Mouse (Mus musculus): Measurements from ENCODE around the gene C2cd5.
"Not testable (repeated sequence)": the region's sequence is repeated elsewhere in the genome, so short reads cannot be mapped to it uniquely, and the experiment has no call there.

C2cd5 gene

GRCm38 (mm10) chr6:143008865-143009264, 91.1 kb downstream of the C2cd5 start:
- no peak for DNase-seq

DNA sequence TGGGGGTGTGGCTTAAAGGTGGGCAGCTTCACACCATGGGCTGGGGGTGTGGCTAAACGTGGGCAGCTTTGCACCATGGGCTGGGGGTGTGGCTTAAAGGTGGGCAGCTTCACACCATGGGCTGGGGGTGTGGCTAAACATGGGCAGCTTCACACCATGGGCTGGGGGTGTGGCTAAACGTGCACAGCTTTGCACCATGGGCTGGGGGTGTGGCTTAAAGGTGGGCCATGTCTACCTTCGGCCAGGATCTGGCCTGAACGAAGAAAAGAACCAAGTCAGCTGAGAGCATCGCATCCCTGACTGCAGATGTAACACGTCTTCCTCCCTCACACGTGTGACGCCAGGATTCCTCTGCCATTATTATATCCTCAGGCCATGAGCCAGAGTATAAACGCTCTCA, 94.7 kb downstream of the C2cd5 start:
- not testable (repeated sequence) for DNase-seq

DNA sequence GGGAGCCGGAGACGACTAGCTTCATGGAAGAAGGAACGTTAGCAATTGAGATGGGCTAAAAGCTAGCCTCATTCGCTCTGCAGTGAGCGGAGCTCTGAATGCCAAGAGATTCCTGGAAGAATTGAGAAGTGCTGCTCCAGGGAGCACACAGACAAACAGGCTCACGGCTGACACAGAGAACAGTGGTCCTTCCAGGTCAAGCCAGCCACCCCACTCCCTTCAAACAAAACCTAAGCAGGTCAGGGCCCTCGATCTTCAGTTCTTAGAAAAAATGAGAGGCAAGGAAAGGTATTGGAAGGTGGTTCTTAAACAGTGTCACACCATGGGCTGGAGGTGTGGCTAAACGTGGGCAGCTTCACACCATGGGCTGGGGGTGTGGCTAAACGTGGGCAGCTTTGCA, 95.1 kb downstream of the C2cd5 start:
- DNase-seq, result no peak

DNA sequence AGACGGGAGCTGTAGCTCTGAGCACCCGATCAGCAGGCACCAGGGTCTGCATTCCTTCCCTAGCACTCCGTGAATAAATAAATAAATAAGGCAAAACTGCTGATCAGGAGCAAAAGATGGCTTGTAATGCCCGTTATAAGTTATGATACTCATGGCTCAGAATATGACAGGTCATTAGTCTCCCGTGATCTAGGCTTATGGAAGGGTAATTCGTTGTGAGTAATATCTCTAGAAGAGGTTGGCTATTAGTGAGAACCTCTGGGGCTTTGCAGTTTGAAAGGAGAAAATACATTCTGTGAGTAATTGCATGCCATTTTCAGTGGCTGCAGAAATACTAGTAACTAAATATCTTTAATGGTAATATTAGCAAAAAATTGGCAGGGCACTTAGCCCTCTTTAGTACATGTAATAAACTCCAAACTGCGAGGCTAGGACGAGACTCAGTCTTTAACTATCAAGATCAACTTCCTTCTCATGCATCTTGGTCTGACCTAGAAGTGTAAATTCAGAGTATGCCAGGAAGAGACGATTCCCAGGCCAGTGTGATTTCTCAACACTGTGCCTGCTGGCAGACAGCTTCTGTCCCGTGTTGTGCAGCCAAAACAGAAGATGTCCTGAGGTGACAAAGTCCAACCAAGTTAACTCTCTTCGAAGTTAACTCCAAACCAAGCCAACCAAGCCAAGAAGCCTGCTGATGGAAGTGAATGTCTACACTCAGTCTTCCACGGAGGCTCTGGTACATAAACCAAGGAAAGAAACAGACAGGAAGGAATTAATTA, 101.5 kb downstream of the C2cd5 start:
- no peak for DNase-seq

DNA sequence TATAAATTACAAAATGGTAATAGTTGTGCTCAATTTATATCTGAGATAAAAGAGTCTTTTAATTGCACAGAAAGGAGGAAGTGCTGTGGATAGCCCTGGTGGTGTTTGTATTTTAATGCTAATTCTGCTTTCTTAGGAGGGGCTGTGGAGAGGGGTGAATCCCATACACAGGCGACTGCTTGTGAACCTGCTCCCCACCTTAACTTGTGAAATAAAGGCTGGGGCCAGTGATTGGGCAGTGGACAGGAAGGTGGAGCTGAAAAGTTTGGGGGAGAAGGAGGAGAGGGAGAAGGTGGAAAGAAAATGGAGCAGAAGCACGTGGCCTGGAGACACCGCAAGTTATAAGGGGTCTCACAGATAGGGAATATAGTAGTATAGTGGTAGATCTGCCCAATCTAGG, 103.1 kb downstream of the C2cd5 start:
- no peak for DNase-seq

GRCm38 (mm10) chr6:142995567-142995966, 104.4 kb downstream of the C2cd5 start:
- DNase-seq, result no peak

- no peak for DNase-seq
These were observed 105.1 kb downstream of the C2cd5 start for GRCm38 (mm10) chr6:142994821-142995220.

DNA sequence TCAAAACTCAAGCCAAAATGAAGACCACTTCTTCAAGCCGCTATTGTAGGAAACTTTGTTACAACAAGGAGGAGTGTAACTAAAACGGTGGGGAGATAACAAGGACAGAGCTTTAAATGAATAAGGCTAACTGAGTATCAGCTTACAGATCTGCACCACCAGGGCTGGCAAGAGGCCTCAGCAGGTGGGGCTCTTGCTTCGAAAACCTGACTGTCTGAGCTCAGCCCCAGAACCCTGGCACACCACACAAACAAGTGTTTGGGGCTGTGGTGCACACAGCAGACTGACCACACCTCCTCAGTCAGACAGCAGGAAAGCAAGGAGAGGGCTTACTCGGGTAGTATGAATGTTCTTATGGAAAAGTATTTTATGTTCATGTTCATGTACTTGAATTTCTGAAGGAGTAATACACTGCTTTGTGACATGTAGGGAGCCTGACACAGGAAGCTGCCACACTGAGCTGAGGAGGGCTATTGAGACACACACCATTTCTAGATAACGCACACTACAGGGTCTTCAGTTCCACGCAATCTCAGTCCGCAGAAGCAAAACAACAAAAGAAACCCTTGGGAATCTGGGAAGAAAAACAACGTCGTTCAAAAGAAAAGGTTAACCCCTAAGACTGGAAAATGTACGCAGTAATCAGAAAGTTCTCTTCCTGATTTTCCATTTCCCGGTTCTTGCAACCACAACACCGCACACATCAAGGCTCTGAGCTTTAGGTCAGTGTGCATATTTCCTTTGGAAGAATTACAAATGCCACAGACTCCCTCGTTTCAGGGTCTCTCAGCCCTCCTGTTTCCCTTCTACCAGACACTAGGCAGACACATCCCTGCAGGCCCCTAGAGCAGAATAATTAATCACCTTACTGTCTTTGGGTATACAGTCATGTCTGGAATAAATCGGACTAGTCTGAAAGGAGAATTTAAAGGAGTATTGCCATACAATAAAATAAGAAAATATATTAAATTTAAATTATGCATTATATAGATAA, 105.9 kb downstream of the C2cd5 start:
- DNase-seq, result no peak

DNA sequence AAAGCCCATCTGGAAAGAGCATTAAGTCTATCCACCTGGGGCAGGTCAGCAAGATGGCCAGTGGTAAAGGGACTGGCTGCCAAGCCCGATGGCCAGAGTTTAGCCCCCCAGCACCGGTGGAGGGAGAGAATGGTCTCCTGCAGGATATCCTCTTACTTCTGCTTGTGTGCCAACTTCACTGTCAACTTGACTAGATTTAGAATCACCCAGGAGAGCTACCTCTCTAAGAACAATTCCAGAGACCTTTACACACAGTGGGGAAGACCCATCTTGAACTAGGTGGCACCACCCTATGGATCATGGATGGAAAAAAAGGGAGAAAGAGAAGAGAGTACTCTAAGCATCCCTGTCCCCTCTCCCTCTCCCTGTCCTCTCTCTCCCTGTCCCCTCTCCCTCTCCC, 107.0 kb downstream of the C2cd5 start:
- no peak for DNase-seq

GRCm38 (mm10) chr6:142992099-142992498, 107.8 kb downstream of the C2cd5 start:
- DNase-seq, result no peak

DNA sequence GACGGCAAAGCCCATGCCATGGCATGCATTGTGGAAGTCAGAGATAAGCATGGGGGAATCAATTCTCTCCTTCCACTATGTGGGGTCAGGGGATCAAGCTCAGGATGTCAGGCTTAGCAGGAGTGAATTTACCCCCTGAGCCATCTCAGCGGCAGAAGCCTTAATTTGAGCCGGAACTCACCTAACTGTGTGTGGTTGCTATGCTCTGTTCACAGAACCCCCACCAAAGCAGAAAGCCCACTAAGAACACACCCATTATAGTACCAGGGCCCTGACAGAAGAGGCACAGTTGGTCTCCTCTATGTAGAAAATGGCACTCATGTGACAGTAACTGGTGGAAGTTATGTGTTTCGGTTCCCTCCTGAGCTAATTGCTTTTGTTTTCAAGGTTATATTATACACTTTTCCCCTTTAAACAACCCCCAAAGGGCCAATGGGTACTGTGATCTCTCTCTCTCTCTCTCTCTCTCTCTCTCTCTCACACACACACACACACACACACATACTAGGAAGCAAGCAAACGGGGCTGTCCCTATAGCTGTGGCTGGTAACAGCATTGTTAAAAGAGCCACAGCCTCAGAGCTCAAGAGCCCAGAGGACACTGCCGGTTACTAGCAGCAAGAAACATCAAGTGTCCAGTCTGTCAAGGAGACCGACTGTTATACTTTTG, 108.4 kb downstream of the C2cd5 start:
- DNase-seq, result no peak

DNA sequence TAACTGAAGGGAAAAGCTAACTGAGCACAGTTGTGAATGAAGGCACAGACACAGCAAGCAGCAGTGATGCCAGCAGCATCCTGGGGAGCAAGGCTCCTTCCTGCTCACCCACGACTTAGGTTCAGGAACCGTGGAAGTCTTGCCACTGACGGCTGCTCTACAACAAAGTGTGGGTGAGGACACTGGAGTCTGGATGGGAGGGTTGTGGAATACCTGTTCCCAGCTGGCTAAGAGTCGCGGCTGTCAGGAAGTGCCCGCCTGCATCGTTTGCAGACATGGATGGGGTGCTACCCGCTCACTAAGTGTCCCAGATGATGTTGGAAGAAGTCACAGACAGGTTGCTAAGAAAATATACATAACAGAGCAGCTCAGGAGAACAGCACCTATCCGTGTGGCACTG, 109.4 kb downstream of the C2cd5 start:
- no peak for DNase-seq

- no peak for DNase-seq
These were observed 110.4 kb downstream of the C2cd5 start for GRCm38 (mm10) chr6:142989495-142989894.

GRCm38 (mm10) chr6:142988753-142989152, 111.2 kb downstream of the C2cd5 start:
- DNase-seq, result peak; percentile 38

GRCm38 (mm10) chr6:142988231-142988630, 111.7 kb downstream of the C2cd5 start:
- DNase-seq, result no peak

- DNase-seq, result no peak
These were observed 112.3 kb downstream of the C2cd5 start for GRCm38 (mm10) chr6:142987616-142988015.

DNA sequence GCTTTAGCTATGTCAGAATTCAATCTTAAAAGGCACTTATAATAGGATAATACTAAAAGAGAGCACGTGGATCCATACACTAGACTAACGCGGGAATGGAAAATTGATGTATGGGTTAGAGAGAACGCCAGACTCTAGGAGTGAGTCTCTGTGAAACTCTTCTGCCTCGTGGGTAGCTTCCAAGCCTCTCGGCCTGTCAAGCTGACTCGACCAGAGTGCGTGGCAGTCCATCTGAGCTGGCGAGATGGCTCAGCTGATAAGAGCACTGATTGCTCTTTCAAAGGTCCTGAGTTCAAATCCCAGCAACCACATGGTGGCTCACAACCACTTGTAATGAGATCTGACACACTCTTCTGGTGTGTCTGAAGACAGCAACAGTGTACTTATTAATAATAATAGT, 113.2 kb downstream of the C2cd5 start:
- DNase-seq, result not testable (repeated sequence)

DNA sequence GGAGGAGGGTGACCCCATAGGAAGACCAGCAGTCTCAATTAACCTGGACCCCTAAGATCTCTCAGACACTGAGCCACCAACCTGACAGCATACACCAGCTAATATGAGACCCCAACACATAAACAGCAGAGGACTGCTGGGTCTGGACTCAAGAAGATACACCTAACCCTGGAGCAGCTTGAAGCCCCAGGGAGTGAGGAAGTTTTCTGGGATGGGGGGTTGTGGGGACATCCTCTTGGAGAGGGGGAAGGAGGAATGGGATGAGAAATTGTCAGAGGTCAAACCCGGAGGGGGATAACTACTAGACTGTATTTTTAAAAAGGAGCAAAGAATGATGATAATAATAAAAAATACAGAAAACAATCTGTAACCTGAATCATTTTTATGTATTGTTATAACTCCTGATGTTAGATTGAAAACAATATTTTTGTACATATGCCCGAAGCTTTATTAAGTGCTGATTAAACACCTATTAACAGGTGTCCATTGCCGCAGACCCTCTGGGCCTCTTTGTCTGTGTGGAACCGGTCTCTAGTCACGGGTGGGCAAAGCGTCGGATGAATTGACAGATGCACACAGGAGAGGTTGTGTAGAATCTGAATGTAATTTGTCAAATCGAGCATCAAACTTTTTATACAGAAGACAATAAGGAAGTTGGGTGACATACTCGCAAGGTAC, 114.2 kb downstream of the C2cd5 start:
- DNase-seq, result not testable (repeated sequence)

GRCm38 (mm10) chr6:142979665-142980660, 120.0 kb downstream of the C2cd5 start:
- DNase-seq, result no peak

DNA sequence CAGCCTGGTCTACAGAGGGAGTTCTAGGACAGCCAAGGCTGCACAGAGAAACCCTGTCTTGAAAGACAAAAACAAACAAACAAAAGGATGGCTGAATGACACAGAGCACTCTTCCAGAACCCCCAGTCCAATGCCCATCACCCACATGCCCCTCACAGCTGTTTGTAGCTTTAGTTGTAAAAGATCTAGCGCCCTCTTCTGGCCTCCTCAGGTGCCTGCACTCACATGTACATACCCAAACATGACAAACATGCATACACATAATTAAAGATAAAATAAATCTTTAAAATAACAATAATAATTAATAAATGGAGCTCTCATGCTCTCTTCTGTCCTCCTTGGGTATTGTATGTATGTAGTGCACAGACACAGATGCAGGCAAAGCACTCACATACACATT, 122.7 kb downstream of the C2cd5 start:
- no peak for DNase-seq

GRCm38 (mm10) chr6:142973289-142973688, 126.7 kb downstream of the C2cd5 start:
- no peak for DNase-seq
